Mouse (Mus musculus): ENCODE data around the gene Mptx2. TPM values are rescaled to one million over a fixed set of nuclear protein-coding genes. Genes with fewer than 3 reads are reported as not detected.

The Mptx2 gene
- polyA plus RNA-seq (2017; shearing (Covaris generic)), result not detected

DNA sequence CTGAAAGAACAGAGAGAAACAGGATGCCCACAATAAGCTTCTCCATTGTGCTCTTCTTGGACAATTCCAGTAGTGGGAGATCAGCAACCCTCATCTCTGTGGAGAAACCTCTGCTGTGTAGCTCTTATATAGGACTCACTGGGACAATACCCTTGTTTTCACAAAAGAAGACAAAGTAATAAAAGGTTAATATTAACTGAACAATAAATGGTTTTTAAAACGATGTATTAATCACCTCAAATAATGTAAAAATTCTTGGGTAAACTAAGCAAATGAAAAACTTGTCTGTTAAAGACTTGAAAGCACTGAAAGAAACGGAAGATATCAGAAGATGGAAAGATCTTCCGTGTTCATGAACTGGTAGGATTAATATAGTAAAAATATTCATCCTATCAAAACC lies at the start of gene Mptx2:
Gene Mptx2 (minus strand): TSS at position 101 of the 400 bp plus-strand sequence.

DNA sequence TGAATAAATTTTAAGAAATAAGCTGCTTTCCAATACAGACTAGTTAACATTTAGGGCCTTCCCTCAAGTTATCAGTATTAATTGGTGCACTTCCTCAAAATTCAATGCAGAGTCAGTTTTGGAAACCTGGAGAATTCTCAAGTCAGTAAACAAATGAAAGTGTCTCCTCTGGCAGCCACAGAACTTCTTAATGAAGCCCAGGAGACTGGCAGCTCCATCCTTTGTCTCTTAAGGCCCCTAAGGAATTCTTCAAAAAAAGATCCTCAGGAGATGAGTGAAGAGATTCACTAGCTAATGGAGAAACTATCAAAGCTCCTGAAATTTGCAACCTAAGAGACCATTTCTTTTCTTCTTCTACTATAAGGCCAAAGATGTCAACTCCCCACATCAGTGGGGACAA lies 11.9 kb downstream of the Mptx2 start, which contains the start of gene Olfr418:
Gene Olfr418 (plus strand): TSS at position 301 of the 400 bp plus-strand sequence.

DNA sequence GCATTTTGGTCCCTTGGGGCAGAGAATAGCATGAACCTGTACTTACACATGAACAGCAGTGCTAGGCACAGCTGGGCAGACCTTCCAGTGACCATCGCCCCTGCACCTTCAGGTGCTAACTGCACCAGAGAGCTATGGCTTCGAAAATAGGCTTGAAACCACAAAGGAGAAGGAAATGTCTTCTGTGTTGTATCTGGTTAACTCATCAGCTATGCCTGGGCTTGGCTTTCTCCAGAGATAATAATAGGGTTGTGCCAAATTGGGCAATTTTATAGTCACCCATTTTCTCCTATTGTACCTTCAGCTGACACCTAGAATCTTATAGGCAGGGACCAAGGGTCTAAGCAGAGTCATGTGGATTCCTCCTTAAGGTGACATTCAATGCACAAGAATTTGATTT lies 50.5 kb downstream of the Mptx2 start, which contains the start of gene Fcer1a:
Gene Fcer1a (minus strand): TSS at position 134 of the 400 bp plus-strand sequence.

Other genes starting within 250 kb of the Mptx2 start
- gene Olfr1408, start 140.4 kb downstream of the Mptx2 start, polyA plus RNA-seq (2017; shearing (Covaris generic)), result not detected
- 0.21 TPM for gene Olfr1406, start 87.1 kb downstream of the Mptx2 start, polyA plus RNA-seq (2017; shearing (Covaris generic))
- gene Olfr218, start 80.0 kb downstream of the Mptx2 start, polyA plus RNA-seq (2017; shearing (Covaris generic)), result not detected
- gene Olfr1404, start 65.4 kb downstream of the Mptx2 start, polyA plus RNA-seq (2017; shearing (Covaris generic)), result not detected
- gene Fcer1a, start 50.6 kb downstream of the Mptx2 start, polyA plus RNA-seq (2017; shearing (Covaris generic)), result not detected
- not detected for gene Olfr418, start 11.8 kb downstream of the Mptx2 start, polyA plus RNA-seq (2017; shearing (Covaris generic))
- not detected for gene Ackr1, start 56.0 kb upstream of the Mptx2 start, polyA plus RNA-seq (2017; shearing (Covaris generic))
- 58.3 TPM for gene Aim2, start 73.1 kb upstream of the Mptx2 start, polyA plus RNA-seq (2017; shearing (Covaris generic))
- not detected for gene Cadm3, start 89.9 kb upstream of the Mptx2 start, polyA plus RNA-seq (2017; shearing (Covaris generic))
- 40.6 TPM for gene Ifi206, start 213.3 kb upstream of the Mptx2 start, polyA plus RNA-seq (2017; shearing (Covaris generic))